Mouse (Mus musculus): ENCODE measurements around the gene Mcts2.
"Not testable (repeated sequence)": the region's sequence is repeated elsewhere in the genome, so short reads cannot be mapped to it uniquely, and the experiment has no call there.

Gene Mcts2

DNA sequence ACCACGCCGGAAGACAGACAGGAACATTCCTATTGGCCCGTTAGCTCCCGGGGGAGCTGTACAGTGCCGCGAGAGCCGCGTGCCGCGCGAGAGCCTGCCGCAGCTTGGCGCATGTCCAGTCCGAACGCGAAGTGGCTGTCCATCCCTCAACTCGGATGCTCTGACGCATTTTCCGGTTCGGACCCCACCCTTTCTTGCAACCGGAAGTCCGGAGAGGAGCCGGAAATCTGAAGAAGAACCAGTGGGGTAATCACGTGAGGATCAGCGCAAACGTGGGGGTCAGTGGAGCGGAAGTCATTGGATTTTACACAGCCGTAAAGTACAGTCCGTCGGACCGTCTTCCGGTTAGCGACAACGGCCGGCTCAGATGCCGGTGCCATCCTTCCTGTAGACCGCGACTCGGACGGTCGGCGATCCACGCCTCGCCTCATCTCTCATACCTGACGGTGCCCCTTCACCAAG, at the start of gene Mcts2:
Mcts2 (plus strand) TSS at position 230 of the 462 bp plus-strand sequence.
- in situ Hi-C loops (cut with MseI, MboI): no loop called here

DNA sequence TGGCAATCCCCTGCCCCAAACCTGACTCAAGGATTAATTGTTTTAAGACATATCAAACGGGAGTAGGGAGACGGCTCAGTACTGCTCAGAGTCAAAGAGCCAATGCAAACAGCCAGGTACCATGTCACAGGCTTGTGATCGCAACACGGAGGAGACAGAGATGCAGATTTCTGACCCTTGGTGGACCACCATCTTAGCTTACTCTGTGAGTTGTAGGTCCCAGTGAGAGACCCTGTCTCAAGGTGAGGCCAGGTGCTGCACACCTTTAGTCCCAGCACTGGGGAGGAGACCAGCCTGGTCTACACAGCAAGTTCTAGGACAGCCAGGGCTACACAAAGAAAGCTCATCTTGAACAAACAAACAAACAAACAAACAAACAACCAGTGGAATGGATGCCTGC, 49.5 kb upstream of the Mcts2 start:
- in situ Hi-C loops (cut with MseI, MboI): no loop called here

DNA sequence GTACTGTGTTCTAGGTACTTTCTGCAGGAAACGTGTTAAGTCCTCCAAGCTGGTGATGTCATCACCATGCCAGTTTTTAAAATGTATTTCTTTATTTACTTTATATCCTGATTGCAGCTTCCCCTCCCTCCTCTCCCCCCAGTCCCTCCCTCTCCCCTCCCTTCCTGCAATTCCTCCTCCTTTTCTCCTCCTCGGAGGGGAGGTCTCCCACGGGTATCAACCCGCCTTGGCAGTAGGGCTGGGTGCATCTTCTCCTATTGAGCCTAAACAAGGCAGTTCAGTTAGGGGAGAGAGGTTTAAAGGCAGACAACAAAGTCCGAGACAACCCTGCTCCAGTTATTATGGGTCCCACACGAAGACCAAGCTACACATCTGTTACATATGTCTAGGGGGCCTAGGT, 48.0 kb upstream of the Mcts2 start:
- in situ Hi-C loops (cut with MseI, MboI): no loop called here

DNA sequence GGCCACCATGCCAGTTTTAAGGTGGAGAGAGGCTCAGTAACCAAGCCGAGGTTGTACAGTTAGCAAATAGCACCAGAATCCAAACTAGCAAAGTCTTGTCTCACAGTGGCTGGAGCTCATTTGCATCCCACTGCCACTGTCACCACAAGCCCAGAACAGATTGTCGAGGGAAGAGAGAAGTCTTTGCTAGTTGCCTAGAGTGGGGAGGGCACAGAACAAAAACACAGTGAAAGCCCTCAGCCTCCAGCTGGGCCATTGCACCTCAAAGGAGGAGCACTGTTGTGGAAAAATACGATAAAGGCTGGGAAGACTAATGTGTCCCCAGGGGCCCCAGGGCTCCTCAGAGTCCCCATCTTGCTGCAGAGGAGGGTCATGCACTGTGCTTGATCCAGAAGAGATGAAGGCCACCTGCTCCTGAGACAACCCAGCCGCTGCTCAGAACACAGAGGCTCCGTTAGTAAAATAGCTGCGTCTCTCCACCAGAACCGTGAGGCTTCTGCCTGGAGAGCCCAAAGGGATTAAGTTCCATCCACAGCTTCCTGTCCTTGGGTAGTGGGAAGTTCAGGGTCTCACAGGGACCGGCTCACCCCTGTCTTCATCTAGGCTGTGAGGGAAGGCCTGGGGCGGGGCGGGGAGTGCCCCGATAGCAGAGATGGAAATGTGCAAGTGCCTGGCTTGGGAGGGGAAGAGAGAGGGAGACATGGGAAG, 47.3 kb upstream of the Mcts2 start:
- in situ Hi-C loops (cut with MseI, MboI): no loop called here

DNA sequence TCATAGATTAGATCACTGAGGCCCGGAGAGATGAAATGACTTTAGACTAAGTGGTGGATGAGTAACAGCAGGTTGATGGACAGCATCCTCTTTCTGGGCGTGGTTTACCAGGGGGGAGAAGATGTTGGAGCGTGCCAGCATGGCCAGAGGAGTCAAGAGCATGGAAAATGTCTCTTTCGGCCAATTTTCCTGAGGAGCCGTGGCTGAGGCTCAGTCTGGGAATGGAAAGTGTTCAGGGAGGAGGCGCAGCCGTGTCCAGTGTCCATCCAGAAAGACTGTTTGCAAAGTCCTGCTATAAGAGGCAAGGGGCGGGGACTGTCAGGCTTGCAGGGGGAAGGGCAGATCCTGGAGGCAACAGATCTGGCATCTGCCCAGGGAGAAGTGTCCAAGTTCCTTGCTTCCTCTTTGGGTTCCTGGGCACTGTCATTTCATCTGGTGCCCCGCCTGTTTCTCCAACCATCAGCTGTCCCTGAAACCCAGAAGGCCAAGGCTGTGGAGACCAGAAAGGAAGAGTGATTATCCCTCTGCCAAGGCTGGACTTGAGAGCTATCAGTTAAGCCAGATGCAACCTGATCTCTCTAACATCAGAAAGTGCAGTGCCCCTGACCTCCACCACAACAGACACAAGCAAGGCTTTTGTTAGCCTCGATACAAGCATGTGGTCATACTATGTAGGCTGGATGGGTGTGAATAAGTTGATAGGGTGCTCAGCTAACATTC, 33.8 kb upstream of the Mcts2 start:
- in situ Hi-C loops (cut with MseI, MboI): no loop called here

DNA sequence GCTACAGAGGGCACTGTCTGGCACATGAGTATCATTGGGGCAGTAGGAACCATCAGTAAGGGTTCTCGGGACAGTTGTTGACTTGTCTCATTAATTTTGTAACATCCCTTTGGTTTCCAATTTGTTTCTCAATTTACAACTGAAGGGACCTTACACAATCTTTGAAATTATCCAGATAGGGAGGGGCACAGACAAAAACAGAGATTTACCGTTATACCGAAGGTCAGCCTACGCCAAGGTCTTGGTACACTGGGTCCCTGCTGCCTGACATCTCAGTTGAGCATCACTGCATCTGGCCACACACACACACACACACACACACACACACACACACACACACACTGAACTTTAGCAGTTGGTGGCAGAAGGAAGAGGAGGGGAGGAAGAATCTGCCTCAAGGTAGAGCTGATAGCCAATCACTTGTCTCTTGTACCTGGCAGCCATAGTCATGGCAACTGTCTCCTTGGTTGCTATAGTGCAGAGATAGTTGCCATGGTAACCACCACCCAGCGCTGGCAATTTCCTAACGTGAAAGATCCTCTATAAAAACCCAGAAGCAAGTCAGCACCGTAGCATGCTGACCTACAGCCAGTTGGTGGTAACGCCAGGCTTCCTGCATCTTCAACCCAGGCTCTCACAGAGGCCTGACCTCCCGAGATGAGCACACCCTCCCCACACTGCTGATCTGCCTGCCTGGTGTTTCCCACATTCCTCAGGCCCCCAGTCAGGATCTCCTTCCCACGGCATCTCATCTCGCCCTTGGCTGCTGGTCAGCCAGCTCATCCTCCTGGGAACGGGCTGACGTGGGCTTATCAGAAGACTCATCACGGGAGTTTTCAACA, 32.7 kb upstream of the Mcts2 start:
- in situ Hi-C loops (cut with MseI, MboI): no loop called here

DNA sequence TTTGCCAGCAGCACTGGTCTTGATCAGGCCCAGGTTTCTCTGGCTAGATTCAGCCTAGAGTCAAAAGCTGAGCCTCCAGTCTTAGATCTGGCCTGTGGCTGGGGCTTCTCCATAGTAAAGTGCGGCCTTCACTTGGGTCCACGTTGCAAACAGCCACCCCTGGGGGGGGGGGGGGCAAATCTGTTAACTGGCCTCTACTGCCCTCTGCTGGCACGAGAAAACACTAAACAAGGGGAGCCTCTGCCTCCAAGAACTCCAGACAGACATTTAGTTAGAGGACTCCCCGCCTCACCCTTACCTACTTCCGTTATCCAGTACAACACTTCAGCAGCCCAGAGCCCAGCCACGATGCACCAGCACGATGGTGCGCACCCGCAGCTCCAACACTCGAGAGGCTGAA, 29.4 kb upstream of the Mcts2 start:
- in situ Hi-C loops (cut with MseI, MboI): loop anchor here (5.0 kb wide), 1 partner anchor 40 kb away; no protein-coding TSS in a partner anchor

DNA sequence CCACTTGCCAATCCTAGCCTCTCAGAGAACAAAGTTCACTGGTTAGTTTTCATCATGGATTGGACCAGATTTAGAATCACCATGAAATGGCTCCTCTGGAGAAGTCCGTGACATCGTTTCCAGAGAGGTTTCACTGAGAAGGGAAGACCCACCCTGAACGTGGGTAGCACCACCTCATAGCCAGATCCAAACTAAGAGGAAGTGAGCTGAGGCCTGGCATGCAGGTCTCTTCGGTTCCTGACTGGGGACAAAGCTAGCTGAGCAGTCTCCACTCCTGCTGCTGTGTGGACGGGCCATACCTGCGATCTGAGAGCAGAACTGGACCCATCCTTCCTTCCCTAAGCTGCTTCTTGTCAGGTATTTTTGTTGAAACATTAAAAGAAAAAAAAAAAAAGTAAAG, 25.7 kb upstream of the Mcts2 start:
- in situ Hi-C loops (cut with MseI, MboI): no loop called here

DNA sequence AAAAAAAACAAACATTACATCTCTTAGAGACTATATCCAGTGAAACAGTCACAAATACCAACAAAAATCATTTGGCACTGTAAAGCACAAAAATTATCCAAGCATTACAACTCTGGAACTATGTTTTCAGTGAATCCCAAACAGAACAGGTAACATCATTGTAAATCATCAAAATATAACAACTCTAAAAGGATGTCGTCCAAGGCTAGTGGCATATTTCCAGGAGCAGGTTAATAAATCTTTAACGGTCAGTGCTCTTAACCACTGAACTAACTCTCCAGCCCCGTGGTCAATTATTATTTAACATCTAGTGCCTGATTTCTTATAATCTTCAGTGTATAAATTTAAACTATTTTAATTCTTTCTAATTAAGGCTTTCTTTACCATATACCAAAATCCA, 20.6 kb upstream of the Mcts2 start:
- in situ Hi-C loops (cut with MseI, MboI): not testable (repeated sequence)

DNA sequence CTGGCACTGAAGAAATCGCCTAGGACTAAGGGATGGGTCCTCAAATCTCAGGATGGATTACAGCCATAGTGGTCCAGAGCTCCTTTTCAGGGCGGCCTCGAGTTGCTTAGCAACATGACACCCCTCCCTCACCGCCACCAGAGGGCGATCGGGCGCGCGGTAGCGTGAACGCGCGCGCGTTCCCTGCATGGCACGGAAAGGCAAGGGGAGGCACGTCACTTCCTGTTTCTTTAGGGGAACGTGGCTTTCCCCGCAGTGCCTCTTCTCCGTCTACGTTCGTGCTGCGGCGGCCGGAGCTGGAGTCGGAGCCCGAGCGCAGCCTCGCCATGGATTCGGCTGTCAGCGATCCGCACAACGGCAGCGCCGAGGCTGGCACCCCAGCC, 17.6 kb upstream of the Mcts2 start, which contains the start of gene H13:
H13 (plus strand) TSS at position 206 of the 383 bp plus-strand sequence.
- in situ Hi-C loops (cut with MseI, MboI): no loop called here

DNA sequence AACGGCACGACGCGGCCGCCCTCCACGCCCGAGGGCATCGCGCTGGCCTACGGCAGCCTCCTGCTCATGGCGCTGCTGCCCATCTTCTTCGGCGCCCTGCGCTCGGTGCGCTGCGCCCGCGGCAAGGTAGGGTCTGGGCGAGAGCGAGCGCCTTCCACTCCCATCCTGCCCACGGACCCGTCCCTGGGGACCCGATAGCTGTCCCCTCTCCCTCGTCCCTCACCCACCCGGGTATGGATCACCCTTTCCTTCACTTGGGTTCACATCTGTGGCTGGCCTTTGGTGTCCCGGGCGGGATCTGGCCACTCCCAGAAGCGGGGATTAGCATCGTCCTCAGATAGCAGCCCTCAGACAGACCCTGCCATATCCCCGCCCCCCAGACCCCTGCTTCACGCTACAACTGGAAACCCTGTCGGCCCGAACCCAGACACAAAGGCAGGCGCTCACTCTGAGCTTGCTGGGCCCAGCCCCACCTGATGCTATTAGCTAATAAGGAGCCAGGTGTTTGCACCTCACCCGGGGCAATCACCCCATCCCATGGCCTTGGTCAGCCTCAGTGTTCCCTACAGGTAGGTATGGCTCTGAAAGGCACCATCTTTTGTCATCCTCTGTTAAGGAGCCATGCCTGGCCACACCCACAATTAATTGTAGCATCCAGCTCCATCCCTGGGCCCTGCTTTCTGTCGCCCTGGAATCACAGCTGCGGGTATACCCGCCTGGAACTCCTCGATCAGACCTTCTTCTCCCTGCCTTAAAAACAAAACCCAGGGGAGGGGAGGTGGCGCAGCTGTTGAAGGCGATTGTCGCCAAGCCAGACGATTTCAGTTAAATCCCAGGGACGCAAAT, 17.0 kb upstream of the Mcts2 start:
- in situ Hi-C loops (cut with MseI, MboI): no loop called here

DNA sequence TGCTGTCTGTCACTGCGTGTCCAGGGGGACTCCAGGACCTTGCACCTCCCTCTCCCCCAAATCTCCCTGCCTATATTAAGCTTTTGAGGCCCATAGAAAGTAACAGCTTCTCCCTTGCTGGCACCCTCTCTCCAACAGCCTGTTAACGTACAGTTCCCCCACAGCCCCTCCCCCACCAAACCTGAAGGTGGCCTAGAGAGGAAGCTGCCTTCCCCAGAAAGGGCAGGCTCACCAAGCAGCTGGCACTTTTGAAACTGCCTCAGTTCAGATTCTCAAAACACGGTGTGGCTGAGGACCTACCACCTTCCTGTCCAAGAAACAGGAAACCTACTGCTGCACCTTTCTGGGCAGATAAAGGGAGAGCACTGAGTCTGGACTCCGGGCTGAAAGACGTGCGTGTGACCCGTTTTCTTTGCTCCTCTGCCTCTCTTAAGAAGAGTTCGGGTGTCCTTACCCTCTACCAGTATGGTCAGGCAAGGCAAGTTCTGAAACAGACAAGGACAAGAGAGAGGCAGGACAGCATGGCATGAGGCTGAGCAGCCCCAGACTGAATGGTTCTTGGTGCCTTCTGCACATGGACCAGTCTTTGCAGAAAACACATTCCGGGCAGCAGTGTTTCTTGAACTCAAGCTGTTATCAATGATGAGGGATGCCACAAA, 15.7 kb upstream of the Mcts2 start:
- in situ Hi-C loops (cut with MseI, MboI): no loop called here

DNA sequence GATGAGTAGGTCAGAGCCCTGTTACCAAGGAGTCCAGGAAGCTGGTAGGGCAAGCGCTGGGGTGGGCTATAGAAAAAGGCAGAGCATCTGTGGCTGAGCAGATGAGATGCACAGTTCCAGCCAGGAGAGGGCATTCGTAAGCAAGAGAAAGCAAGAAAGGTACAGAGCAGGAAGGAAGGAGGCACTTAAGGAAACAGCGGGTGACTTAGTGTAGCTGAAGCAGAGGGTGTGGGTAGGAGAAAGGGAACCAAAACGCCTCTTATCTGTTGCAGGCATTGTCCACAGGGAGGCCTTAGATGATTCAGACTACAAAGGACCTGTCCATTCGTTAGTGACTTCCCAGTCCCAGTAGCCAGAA, 15.2 kb upstream of the Mcts2 start:
- in situ Hi-C loops (cut with MseI, MboI): no loop called here

DNA sequence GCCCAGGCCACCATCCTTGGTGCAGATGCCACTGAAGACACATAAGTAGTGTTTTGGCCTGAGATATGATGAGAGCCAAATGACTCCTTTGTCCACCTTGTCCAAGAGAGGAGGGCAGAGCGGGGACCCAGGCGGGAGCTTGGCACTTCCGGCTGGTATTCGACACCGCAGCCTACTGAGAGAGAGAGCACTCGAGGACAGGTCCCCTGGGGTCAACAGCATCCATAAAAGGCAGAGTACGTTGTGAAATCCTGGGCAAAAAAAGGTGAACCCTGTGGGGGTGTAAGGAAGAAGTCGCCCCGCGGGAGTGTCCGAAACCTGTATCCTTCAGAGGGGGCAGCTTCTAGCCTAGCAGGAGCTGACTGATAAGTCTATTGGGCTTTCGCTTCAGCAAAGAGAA, 14.7 kb upstream of the Mcts2 start:
- in situ Hi-C loops (cut with MseI, MboI): no loop called here

DNA sequence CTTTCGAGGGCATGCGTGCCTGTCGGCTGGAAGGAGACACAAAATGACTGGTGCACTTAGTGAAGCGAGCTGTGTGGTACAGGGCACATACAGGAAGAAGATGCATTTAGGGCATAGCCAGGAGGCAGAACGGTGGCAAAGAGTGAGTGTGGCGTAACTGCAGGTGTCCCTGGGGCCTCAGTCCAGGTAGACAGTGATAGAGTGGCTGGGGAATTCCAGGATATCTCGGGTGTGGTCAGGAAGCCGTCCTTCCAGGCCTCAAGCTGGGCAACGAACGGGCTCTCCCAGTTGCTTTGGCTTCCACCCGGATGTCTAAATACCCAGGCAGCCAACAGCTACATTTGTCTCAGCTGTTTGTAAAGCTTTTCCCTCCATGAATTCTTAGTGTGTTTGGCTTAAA, 12.7 kb upstream of the Mcts2 start:
- in situ Hi-C loops (cut with MseI, MboI): no loop called here

DNA sequence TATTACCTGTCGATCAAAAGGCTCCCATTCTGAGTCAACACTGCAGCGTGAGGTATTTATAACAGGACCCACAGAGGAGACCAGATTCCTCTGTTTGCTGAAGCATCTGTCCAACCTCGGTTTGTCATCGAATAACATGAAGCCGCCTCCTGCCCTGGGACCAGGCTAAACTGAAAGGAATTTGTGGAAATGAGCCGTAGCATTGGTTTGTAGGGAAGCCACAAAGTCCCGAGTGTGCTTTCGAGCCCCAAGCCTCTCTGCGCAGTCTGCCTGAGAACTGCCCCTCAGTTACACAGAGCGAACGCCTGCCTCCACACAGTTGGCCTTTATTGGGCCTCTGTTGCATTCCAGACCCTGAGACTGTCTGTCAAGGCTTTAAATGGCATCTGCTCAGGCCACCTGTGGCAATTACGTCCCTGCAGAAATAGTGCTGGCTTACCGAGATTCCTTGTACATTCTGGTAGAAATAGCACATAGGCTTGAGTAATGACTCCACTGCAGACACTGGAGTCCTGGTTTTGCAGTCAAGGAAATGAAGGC, 11.5 kb upstream of the Mcts2 start:
- in situ Hi-C loops (cut with MseI, MboI): no loop called here

DNA sequence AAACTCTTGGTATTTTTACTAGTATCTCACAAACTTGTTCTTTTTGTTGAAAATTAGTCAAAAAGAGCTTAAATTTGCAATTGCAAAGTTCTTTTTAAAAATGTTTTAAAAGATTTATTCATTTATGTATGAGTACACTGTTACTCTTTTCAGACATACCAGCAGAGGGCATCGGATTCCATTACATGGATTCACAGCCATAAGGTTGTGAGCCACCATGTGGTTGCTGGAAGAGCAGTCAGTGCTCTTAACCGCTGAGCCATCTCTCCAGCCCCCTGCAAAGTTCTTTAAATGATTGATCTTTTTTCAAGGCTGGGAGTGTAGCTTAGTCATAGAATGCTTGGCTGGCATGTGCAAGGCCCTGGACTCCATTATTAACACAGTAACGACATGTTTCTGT, 8.5 kb upstream of the Mcts2 start:
- in situ Hi-C loops (cut with MseI, MboI): no loop called here

DNA sequence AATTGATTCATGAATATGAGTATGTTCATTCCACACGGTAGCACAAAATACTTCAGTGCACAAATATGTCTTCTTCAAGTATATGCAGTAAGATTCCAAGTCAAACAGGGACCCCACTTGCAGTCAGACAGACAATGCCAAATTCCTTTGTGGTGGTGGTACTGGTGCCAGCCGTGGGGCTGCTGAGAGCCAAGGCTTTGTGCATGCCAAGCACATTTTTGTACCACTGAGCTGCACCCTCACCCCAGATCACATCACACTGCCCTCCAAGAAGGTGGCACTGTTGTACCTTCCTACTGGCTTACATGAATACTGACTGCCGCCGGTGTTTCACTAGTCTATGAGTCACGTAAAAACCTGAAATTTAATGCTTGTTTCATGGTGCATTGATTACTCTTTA, 7.9 kb upstream of the Mcts2 start:
- in situ Hi-C loops (cut with MseI, MboI): no loop called here

DNA sequence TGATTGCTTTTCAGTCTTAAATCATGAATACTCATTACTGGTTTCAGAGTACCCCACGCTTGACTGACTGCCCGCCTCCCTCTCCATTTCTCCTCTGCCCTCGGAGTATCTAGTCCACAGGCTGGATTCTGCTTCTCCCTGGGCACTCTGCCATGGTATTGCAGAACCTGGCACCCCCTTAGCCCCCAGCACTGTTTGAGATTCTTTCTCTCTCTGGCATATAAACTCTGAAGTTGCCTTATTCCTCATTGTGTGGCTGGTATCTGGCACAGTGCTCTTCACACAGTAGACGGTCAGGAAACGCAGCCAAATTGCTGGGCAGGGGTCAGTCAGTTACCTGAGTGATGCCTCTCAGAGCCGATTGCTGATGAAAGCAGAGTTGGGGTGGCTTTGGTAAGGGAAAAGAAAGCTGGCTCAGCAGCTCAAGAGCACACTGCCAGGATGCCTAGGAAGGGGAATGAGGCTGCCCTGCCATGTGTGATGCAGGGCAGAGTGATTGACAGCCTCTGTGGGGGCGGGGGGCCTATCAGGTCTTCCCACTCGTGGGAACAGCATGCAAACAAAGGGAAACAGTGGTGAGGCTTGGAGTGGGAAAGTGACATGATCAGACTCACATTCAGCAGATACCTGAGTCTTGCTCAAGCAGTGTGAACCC, 7.0 kb upstream of the Mcts2 start:
- in situ Hi-C loops (cut with MseI, MboI): no loop called here

DNA sequence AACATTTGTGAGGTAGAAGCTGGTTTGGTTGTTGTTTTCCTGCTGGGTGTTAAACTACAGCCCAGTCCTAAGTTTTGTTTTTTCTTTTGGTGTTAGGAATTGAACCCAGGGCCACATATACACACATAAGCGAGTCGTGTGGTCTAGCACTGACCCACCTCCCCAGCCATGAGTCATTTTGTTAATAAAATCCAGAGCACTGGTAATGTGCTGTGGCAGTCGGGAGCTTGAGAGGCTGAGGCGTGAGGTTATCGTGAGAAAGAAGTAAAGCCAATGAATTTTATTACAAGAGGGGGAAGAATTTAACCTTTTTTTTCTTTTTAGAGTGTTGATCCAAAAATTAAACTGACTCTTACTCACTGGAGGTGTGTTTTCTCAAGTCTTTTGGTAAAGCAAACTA, 3.7 kb upstream of the Mcts2 start:
- in situ Hi-C loops (cut with MseI, MboI): no loop called here

Data from mouse trophoblast stem cell (cell line).